Mouse (Mus musculus) heart, adult 18-20 months (tissue): ENCODE measurements around the gene Pla2g6. TPM values are rescaled to one million over a fixed set of nuclear protein-coding genes. Genes with fewer than 3 reads are reported as not detected.

Experiments used
- DNase-seq, 2 experiments: peaks; one replicate each; pipeline ENCODE4 v3.0.0; 2021 to 2022; ENCODE audit warnings: mixed read lengths in 1 of 2
- long read RNA-seq, 2 experiments: library from polyadenylated mRNA; stranded (forward); transcript quantifications; one replicate each; pipeline ENCODE4 v2.0.0; 2021
- total RNA-seq, 2 experiments: library from RNA; stranded (reverse); gene quantifications; 2 replicates each; pipeline ENCODE4 v1.2.3; 2021

The Pla2g6 gene
- total RNA-seq = 10 to 100 TPM in 1 of 2 experiments, 1 to 10 TPM in 1; 9.4 to 11.3 TPM
- long read RNA-seq, experiment 1, partial matches to known transcripts = 1 of 7 reads
- long read RNA-seq, experiment 1, other reads (novel, unspliced or antisense) = 3 of 7 reads
- long read RNA-seq, experiment 2, partial matches to known transcripts = 1 of 3 reads
- long read RNA-seq, experiment 2, other reads (novel, unspliced or antisense) = 2 of 3 reads

DNA sequence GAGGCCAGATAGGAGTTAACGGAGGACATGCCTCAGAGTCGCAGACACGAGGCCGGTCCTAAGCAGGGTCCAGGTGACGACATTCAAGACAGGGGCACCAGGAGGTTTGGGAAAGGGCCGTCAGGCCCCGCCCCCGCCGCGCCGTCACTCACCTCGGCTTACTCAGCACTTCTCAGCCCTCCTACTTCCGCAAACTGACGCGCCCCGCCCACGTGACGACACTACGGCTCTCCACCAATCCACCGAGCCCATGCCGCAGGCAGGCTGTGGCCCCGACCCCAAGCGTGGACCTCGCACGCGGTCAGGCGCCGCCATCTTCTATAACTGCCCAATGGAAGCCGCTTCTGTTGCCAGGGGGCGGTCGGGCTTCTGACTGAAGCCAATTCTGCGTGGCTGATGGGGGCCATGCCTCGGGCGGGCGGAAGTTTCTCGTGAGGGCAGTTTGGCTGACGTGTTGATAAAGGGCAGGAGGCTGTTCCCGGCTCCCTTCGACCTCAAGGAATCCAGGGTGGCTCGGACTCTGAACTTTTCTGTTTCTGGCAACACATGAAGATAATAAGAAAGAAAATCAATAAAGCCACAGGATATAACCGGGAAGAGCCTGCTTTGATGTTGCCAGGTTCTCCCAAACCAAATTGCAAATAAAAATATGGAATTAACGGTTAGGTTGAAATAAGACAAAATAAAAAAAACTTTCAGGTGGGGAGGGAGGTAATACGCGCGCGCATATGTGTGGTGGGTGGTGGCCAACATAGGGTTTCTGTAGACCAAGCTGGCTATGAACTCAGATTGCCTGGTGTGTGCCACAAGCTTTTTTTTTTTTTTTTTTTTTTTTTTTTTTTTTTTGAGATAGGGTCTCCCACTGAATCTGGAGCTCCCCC, at the start of gene Pla2g6:
TSS of gene Pla2g6 (minus strand) at position 333 of the 881 bp plus-strand sequence.
- DNase-seq = peak; percentile 99

DNA sequence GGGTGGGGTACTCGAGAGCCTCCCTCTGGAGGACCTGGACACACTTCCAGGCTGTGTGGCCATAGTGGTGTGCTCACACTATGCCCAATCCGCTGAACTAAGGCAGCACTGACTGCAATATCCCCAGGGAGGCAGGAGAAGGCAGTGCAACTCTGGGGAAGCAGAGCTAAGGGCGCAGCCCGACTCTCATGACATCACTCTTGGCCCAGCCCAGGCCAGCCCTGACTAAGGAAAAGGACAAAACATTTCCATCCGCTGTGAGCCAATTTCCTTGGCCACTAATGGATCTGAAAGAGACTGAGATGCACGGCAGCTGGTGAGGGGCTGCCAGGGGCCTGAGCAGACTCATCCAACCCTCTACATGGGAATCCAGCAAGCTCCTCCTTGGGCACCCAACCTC, 49.5 kb upstream of the Pla2g6 start:
- DNase-seq = peak; percentile 89 to 95

DNA sequence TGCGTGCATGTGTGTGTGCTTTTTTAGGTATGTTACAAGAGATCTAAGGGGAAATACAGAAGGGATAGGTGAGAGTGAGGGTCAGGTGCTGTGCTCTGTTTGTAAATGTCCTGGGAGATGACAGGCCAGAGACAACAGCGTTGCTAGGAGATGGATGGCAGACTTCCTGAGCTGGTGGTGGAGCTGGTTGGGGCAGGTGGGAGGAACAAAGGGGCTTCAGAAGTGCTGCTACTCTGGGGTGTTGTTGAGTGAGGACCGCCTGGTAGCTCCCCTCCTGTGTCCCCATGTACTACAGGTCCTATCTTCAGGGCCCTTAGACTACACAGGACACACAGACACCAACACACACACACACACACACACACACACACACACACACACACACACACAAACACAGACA, 46.6 kb upstream of the Pla2g6 start:
- no peak for DNase-seq

DNA sequence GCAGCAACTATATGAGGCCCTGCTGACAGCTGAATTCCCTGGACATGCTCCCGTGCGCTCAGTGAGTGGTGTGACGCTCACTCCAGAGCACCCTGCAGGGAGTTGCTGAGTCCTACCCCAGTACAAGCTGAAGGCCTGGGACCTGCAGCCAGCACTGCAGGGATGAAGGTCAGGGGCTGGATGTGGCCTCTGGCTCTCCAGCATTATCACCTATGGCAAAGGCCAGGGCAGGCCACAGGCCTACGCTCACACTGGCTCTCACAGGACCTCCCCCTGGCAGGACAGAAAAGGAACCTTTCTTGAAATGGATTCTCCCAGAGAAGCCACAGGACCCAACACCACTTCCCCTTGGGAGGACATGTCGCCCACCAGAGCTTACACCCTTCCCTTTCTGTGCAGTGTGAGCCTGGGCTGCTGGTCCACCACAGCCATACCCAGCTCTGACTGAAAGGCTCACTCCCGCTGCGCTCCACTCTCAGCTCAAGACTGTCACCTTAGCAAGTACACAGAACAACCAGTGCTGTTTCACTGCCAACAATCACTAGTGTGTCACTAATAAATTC, 42.2 kb upstream of the Pla2g6 start:
- no peak for DNase-seq

DNA sequence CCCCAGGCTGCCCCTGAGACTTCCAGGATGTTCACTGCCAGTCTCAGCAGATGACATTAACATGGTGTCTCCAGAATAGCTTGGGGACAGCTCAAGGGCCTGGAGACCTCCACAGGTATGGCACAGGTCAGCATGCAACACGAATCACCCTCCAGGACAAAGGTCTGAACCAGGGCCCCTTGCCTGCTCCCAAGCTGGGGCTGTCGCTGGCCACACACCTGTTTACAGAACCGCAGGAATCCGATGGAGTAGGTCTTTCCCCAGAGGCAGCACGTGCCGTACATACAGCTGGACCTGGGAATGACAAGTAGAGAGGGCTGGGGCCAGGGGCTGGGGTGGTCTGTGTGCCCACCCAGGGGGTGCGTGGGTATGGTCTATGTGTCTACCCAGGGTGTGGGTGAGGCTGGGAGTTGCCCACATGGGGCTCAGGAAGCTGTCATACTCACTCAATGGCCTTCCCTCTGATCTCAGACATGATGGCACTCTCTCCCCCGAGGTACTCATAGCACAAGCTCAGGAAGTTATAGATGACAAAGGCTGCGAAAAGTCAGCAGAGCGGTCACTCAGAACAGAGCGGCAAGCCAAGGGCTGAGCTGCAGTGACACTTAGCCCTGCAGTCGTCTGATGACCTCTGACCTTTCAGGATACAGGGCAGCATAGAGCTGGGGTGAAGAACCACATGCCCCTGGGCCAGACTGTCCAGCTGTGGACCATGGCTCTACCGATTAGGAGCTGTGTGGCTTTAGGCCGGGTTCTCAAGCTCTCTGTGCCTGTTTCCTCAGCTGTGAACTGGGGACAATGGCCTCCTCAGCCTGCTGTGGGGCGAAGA, 41.5 kb upstream of the Pla2g6 start:
- no peak for DNase-seq

DNA sequence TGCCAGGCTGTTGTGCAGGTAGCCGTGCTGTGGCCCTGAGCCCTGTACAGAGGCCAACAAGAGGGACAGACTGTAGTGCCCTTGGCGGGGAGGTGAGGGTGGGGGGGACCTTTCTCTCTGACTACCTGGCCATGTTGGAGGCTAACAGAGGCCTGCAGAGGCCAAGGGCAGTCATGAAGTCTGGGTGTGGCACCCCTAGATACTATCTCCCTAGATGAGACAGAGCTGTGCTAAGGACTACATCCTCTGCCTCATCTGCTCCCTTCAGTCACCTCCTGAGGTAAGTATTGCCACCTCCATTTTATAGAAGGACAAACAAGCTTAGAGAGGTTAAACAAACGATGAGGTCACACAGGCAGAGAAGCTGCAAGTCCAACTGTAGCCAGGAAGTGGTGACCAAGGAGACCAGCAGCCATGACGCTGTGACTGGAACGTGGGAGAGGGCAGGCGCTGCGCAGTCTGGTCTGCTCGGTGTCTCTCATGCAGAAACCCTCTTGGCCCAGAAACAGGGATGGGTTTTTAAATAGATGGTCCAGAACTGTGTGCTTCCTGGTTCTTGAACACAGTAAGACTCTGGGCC, 40.8 kb upstream of the Pla2g6 start:
- peak; percentile 60 to 72 for DNase-seq

DNA sequence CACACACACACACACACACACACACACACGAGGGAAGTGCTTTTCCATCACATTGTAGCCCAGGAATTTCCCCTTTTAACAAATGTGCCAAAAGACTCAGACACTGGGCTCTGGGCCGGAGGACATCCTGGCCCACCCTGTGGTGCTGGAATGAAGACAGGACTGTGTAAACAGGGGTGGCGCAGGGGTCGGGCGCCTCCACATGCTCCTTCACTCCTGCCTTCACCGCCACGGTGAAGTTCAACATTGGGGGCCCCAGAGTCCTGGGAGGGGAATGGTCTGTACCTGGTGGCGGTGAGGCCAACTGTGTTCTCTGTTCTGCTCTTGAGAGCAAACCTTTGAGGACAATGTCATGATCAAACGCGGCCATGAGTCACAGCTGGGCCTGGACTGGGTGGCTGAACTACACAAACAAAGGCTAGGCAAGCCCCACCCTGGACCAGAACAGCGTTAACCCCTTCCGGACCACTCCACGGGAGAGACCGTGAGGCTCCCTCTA, 40.2 kb upstream of the Pla2g6 start:
- DNase-seq = peak; percentile 84 to 88

DNA sequence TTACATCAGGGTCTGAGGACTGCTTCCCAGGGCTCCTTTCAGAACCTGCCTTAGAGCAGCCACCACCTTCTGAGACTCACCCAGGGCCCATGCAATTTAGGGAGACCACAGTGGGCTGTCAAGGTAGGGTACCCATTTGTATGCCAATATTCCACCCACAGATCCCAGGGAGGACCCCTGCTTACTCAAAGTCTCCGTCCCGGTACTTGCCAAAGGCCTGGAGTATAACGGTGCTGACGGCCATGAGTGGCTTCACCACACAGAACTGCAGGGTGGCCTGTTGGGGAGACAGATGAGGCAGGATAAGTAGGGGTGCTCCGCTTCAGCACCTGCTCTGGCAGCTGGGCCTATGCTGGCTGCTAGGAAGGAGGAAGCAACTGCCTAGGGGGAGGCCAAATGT, 38.2 kb upstream of the Pla2g6 start:
- DNase-seq = no peak

DNA sequence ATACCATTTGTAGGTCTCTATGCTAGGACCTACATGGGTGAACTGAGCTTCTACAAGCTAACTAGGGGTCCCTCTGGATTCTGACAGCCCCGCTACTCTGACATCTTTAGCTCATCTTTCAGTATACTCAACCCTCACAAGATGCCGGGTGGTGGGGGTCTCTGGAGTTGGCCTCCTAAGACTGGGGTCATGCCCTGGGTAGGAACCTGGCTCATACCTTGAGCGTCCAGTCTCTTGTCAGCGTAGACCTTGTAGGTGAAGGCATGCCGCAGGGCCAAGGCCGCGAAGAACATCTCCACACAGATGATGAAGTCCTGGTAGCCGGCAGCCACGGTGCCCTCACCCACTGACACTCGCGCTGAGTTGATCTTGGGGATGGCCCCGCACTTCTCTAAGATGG, 36.9 kb upstream of the Pla2g6 start:
- no peak for DNase-seq

DNA sequence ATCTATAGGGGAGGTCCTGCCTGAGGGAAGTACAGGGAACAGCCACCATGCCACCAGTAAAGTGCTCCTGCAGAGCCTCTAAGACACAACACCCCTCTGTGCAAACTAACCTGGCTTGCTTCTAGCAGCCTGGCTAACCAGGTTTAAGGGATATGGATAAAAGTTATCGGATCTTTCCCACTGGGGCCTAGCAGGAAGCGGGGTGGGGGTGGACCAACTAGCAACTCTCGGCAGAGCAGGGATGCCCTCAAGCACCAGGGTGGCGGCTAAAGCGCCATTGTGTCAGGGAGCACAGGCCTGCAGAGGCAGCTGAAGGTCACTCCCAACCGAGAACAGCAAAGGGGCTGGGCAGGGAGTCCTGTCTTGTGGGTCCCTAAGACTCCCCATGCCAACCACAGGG, 35.9 kb upstream of the Pla2g6 start:
- no peak for DNase-seq

DNA sequence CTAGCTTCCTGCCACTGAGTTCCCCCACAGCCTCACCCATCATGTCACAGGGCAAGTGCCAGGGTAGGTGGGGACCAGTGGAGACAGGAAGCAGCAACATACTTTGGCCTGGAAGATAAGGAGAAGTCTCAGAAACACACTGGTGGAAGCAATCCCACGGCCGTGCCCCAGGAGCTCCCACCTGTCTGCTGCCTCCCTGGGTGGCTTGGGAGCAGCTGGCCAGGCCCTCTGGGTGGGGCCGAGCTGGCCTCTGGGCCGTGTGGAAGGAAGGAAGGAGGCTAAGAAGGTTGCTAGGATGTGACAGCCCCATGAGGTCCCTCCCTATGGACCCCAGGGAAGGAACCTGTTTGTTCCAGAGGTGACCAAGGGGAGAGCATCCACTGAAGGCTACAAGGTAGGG, 32.8 kb upstream of the Pla2g6 start:
- no peak for DNase-seq

DNA sequence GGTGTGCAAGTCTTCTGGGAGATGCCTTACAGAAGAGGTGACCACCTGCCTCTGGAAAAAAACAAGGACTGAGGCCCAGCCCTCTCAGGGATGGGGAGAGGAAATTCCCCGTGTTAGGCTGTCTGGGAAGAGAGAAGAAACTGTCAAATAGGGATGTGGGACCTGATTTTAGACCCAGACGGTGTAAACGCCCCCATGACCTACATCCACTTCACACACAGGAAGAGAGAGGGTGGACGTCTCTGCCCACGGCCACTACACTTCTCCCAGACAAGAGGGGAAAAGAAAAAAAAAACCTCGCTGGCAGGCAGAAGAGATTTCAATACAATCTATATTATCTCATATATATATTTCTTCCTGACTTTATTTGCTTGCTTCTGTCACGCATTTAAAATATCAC, 32.2 kb upstream of the Pla2g6 start:
- DNase-seq = no peak

DNA sequence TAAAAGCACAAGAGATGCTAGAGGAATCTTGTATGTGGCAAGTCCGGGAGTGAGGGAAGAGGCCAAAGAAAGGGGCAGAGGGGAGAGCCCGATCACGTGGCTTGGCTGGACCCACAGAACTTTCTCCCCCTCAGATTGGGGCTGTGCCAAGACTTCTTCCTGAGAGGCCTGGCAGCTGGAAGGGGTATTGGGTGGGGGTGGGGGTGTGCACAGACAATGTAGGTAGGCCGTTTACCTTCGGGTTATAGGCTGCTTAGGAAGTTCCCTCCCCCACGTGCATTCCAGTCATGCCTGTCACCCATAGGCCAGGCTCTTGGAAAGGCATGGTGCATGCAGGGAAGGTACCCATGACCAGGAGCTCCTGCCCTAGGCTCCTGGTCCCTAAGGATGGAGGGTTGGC, 31.8 kb upstream of the Pla2g6 start:
- DNase-seq = no peak

DNA sequence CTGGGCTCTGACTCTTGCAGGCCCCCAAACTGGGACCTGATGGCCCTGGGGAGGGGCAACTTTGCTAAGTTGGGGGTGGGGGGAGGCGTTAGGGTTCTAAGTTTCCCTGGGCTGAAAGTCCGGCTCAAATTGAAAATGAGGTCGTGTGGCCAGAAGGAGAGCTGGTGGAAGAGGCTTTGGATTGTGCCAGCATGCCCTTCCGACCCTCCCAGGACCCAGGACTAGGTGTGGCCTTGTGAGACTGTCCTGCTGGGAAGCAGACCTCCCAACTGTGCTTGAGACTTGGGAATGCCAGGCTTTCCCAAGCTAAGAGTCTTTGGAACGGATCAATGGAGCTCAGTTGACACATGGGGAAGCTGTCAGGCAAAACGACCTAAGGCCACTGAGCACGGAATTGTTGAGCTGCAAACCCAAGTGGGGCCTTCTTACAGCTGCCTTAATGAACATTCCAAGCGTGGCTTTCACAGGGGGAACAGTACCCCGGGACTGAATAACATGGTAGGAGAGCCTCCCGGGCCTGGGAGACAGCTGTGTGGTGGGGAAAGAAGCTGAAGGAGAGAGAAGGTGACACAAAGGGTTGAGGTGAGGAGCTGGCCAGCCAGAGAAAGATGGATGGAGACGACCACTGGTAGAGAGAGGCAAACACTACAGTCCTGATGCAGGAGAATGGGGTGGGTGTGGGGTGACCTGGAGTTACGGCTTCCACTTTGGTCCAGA, 29.9 kb upstream of the Pla2g6 start:
- peak in 1 of 2 experiments; percentile 33 for DNase-seq

DNA sequence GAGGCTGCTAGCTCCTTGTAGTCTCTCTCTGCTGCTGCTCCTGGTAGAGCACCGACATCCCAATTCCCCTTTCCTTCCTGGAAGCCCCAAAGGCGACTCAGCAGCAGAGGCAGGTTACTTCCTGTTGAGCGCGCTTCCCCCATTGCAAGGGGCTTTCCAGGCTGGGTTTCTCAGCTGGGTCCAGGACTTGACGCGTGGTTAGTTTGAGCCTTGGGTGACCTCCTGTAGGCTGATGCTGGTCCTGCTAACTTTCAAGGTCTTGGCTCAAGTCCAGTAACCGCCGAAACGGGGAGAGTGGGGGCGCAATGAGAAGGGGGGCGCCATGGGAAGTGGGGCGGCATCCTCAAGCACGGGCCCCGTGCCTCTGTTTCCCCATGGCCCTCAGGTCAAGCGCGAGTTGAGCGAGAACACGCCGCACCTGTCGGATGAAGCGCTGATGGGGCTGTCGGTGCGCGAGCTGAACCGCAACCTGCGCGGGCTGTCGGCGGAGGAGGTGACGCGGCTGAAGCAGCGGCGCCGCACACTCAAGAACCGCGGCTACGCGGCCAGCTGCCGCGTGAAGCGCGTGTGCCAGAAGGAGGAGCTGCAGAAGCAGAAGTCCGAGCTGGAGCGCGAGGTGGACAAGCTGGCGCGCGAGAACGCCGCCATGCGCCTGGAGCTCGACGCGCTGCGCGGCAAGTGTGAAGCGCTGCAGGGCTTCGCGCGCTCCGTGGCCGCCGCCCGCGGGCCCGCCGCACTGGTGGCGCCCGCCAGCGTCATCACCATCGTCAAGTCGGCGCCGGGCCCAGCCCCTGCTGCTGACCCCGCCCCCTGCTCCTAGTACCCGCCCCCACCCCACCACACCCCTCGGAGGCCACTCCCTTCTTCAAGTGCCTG, 29.1 kb upstream of the Pla2g6 start:
- peak; percentile 69 to 77 for DNase-seq

DNA sequence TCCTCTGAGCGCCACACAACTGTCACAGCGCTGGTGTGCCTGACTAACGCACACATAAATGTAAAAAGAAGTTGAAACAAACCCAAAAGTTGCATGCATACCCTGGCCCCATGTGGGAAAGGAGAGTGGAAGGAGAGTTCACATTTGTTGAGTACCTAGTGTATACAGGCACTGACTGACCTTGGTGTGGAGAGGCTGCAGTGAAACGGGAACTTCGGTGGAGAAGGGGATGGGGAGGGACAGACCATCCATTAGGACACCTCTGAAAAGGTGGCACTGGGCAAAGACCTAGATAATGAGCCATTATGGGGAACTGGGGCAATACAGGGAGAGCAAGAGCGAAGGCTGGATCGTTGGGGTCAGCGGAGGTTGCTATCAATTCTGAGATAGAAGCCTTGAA, 28.3 kb upstream of the Pla2g6 start:
- DNase-seq = no peak

DNA sequence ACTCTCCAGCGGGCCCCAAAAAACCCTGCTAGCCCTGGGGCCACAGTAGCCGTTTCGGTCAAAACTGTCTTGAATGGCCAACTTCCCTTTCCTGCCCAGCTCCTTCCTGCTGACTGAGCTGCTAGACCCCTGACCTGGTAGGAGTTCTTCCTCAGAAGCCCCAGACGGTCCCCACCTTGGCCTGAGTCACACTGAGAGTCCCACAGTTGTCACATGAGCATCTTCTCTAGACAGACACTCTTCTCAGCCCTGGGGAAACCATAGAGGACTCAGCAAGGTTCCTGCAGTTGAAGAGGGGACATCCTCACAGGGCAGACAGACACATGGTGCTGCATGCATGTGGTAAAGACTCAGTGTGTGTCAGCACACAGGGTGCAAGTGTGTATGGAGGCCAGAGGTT, 26.4 kb upstream of the Pla2g6 start:
- DNase-seq = no peak

DNA sequence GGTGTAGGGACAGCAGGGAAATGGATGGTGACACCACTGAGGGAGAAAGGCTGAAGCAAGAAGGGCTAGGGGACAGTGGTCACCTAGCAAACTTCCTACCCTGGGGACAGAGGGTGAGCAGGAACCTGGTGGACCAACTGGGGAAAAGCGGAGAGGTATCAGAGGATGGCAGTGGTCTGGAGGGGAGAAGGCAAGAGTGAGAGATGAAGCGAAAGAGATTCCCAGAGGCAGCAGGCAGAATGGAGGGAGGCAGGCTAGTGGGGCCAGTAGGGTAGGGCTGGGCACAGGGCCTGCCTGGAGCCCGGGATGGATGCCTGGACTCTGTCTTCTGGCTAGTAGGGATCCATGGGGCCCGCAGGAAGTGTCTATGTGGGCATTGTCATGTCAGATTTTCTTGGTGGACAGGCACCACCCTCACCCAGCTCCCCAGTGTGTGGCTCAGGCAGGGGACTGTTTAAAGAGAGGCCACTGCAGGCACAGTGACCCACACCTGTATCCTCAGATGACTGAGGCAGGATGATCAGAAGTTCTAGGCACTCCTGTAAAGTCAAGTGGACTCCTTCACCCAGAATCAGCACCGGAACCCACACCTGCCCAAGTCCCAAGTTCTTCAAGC, 25.6 kb upstream of the Pla2g6 start:
- no peak for DNase-seq

DNA sequence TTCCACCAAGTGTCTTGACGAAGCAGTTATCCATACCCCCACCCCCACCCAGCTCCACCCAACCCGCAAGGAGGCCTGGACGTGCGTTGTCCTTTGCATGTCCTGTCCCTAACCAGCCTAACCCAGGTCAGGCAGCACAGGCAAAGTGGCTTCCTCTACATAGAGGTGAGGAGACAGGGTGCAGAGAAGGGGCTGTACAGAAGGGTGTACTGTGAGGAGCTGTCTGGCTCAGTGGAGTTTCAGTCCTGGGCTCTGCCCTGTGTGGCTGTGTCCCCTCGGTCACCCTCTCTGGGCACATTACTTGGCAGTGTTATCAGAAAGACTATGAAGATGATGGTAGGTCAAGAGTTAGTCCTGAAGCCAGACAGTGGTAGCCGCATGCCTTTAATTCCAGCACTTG, 24.3 kb upstream of the Pla2g6 start:
- DNase-seq = no peak

DNA sequence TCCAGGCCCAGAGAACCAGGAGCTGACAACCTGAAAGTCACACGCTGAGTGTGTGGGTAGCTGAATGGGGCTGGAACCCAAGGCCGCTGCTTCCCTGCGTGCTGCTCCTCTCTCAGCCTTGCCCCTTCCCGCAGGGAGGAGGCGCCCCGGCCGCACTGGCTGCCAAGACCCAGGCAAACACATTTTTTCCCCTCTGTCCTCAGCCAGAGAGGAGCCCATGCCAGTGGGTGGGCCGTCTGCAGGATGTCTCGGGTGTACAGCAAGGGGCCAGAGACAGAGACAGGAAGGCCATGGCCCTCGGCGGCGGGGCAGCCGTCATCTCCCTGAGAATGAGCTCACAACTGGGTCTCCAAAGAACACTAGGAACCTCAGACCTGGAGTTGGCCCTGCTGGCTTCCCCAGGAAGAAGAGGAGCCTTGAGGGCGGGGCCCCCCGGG, 23.2 kb upstream of the Pla2g6 start:
- peak; percentile 78 to 87 for DNase-seq
